Mouse (Mus musculus): ENCODE measurements around the gene Rasgef1a.

Gene Rasgef1a

GRCm38 (mm10) chr6:118127827-118128487, 116.7 kb downstream of the Rasgef1a start:
- no peak for DNase-seq (ENCODE audit: low read depth, low spot score)

DNA sequence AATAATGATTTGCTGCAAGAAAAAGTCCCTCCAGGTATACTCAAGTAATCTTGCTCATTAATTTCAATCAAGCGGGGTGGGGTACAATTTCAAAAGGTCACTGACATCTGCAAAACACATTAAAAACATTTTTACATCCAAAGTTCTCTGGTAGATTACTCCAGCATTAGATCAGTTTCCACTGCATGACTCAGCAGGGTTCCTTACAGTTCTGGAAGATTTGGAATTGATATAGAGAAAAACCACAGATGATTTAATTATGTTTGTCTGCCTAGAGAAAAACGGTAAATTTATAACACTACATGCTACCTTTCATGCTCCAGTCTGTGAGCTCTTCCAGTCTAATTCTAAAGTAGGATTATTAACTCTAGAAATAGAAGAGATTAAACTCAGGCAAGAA, 118.8 kb downstream of the Rasgef1a start:
- no peak for DNase-seq (ENCODE audit: low read depth, low spot score)

DNA sequence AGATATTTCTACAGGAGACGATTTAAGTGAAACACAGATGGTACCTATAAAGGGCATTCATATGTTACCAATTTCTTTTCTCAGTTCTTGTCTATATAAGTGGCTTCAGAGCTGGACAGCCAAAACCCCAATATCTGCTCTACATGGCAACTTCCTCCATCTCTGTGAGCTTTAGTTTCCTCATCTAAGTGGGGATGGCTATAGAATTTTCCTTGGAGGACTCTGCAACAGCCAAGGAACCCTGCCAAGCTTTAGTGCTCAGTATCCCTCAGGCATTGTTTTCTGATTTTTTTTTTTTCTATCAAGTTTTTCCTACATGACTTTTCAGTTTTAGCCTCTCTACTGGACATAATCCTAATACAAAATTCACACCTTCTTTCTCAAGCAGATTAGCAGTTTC, 123.2 kb downstream of the Rasgef1a start:
- DNase-seq (ENCODE audit: low read depth, low spot score) = no peak

- DNase-seq (ENCODE audit: low read depth, low spot score) = no peak
Observed at GRCm38 (mm10) chr6:118137148-118137547, 125.9 kb downstream of the Rasgef1a start.

- peak; percentile 82 for DNase-seq (ENCODE audit: low read depth, low spot score)
Observed at GRCm38 (mm10) chr6:118138731-118139709, 127.8 kb downstream of the Rasgef1a start, which contains the start of gene Csgalnact2. Gene Csgalnact2, minus strand, starts transcription at chr6:118139140.

GRCm38 (mm10) chr6:118140961-118141360, 129.7 kb downstream of the Rasgef1a start:
- no peak for DNase-seq (ENCODE audit: low read depth, low spot score)
